Mouse (Mus musculus): ENCODE results near the gene Gm3336. TPM values are rescaled to one million over a fixed set of nuclear protein-coding genes. Genes with fewer than 3 reads are reported as not detected.
A peak's percentile ranks its signal among the peaks of the same experiment; 100 is the strongest.

The Gm3336 gene
- polyA plus RNA-seq, 1 experiment from 2014 or later, result 0.15 TPM

DNA sequence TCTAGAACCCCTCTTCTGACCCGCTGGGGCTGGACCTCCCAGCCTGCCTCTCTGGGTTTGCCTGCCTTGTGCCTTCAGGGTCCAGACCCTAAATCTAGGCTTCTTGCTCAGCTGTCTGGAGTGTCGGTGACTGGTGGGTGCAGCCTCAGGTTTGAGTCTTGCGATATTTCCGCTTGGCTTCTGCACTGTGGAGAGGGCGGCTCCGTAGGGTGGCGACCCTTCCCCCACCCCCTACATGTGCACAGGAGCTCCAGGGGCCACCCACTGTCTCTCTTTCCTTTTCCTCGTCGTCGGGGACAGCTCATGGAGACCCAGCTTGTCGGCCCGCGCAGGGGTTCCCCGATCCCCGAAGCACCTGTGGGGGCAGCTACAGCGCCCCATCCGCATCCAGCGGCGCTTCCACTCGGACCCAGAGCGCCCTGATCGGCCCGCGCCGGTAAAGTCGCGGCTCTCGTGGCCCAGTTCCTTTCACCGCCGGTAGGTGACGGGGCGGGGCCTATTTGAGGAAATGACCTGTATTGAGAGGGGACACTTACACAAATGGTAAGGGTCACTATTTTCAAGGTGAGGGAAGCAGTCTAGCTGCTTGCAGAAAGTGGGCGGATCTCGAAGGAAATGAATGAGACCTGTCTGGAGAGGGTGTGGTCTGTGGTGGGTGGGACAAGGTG lies 11.6 kb downstream of the Gm3336 start:
- Histone ChIP-seq H3K27me3 (replicated peaks; ENCODE audit: control insufficient read depth, insufficient read depth, low read length) (peaks cover 52% of the 10 kb centered on the region), H3K4me2 (peak overlapping the region; percentile 70), H3K4me1 (replicated peaks; ENCODE audit: control insufficient read depth, insufficient read depth, low read length) (peaks cover 6% of the 10 kb centered on the region), H3K9ac (ENCODE audit: low read depth, low read length) (0 out of 2 replicates have a peak overlapping the region, but pooled peaks have one; percentile 25), H3K27ac (ENCODE audit: low read depth, low read length) (no peak overlapping the region), H3K9me3 (ENCODE audit: control insufficient read depth, low read length) (no peaks in the 10 kb centered on the region), H3K4me3 (ENCODE audit: low read depth, low read length) (peak overlapping the region; percentile 35), H3K36me3 (ENCODE audit: control insufficient read depth, insufficient read depth, low read length) (no peaks in the 10 kb centered on the region)
- WGBS, result 3% methylated on average over 34 of the region's 34 CpGs
- DNase-seq (ENCODE audit: low spot score) (no peak), ATAC-seq (replicated peaks; ENCODE audit: low FRiP score) (no peak)

DNA sequence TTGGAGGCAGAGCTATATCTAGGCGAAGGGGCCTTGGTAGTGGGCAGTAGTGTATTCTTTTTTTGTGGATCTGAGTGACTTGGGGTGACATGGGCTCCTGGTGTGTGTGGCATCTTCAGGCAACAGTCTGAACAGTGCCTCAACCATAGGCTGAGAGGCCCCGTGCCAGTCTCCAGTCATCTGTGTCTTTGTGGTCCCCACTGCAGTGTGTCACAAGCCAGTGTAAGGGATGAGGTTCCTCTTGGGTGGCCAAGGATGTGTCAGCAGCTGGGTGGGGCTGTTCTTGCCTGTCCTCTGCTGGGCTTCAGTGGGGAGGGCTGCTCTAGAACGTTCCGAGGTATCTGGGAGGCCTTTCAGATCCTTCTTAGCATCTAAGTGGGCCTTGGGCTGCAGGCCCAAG lies 12.6 kb downstream of the Gm3336 start:
- Histone ChIP-seq H3K4me1 (replicated peaks; ENCODE audit: control insufficient read depth, insufficient read depth, low read length) (peaks cover 6% of the 10 kb centered on the region), H3K4me3 (ENCODE audit: low read depth, low read length) (no peak overlapping the region), H3K4me2 (no peak overlapping the region), H3K27me3 (replicated peaks; ENCODE audit: control insufficient read depth, insufficient read depth, low read length) (peaks cover 52% of the 10 kb centered on the region), H3K9me3 (ENCODE audit: control insufficient read depth, low read length) (no peaks in the 10 kb centered on the region), H3K9ac (ENCODE audit: low read depth, low read length) (no peak overlapping the region), H3K36me3 (ENCODE audit: control insufficient read depth, insufficient read depth, low read length) (no peaks in the 10 kb centered on the region), H3K27ac (ENCODE audit: low read depth, low read length) (no peak overlapping the region)
- 76% methylated on average over 4 of the region's 4 CpGs for WGBS
- ATAC-seq (replicated peaks; ENCODE audit: low FRiP score), result no peak
- DNase-seq (ENCODE audit: low spot score), result no peak

DNA sequence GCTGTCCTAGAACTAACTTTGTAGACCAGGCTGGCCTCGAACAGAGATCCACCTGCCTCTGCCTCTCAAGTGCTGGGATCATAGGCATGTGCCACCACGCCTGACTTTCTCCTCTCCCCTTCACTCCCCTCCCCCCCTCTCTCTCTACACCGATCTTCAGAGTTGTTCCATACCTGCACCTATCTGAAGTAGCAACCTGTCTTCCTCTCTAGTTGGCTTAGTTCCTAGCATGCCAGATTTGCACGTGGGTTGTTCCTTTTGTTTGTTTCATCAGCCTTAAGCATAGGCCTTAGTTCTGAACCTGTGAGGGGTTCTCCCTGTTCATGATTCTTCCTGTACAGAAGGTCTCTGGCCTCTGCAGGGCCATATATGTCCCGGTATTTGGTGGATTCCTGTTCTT lies 19.4 kb downstream of the Gm3336 start:
- Histone ChIP-seq H3K27ac (ENCODE audit: low read depth, low read length) (no peak overlapping the region), H3K4me2 (no peak overlapping the region), H3K27me3 (replicated peaks; ENCODE audit: control insufficient read depth, insufficient read depth, low read length) (peaks cover 34% of the 10 kb centered on the region), H3K9ac (ENCODE audit: low read depth, low read length) (no peak overlapping the region), H3K9me3 (ENCODE audit: control insufficient read depth, low read length) (no peaks in the 10 kb centered on the region), H3K4me3 (ENCODE audit: low read depth, low read length) (no peak overlapping the region), H3K4me1 (replicated peaks; ENCODE audit: control insufficient read depth, insufficient read depth, low read length) (peaks cover 4% of the 10 kb centered on the region; the same call in 1 of the 2 replicates), H3K36me3 (ENCODE audit: control insufficient read depth, insufficient read depth, low read length) (no peaks in the 10 kb centered on the region)
- DNase-seq (ENCODE audit: low spot score) (no peak), ATAC-seq (replicated peaks; ENCODE audit: low FRiP score) (no peak)
- WGBS, result 55% methylated on average over 5 of the region's 5 CpGs

DNA sequence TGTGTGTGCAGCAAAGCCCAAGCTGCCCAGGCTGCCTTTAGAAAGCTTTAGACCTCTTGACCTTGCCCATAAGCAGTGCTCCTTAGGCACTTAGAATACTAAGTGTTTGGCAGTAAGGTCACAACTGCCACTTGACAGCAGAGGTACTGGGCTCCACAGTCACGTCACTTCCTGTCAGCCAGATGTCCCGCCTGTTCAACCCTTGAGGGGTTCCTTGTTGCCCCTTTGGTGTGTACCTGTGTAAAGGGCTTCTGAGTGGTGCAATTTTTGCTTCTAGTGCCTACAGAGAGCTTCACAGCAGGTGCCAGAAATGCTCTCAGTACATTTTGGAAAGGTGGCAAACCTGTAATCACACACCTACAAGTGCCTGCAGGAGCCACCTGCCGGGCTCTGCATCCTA lies 19.9 kb downstream of the Gm3336 start:
- ATAC-seq (replicated peaks; ENCODE audit: low FRiP score) (no peak), DNase-seq (ENCODE audit: low spot score) (no peak)
- H3K4me2 ChIP-seq, result no peak overlapping the region
- H3K4me3 ChIP-seq (ENCODE audit: low read depth, low read length), result no peak overlapping the region
- H3K9ac ChIP-seq (ENCODE audit: low read depth, low read length), result no peak overlapping the region
- no peak overlapping the region for H3K27ac ChIP-seq (ENCODE audit: low read depth, low read length)
- peaks cover 8% of the 10 kb centered on the region for H3K4me1 ChIP-seq (replicated peaks; ENCODE audit: control insufficient read depth, insufficient read depth, low read length)
- WGBS, result 48% methylated on average over 3 of the region's 3 CpGs
- H3K27me3 ChIP-seq (replicated peaks; ENCODE audit: control insufficient read depth, insufficient read depth, low read length), result peaks cover 36% of the 10 kb centered on the region
- no peaks in the 10 kb centered on the region for H3K36me3 ChIP-seq (ENCODE audit: control insufficient read depth, insufficient read depth, low read length)
- H3K9me3 ChIP-seq (ENCODE audit: control insufficient read depth, low read length), result no peaks in the 10 kb centered on the region

DNA sequence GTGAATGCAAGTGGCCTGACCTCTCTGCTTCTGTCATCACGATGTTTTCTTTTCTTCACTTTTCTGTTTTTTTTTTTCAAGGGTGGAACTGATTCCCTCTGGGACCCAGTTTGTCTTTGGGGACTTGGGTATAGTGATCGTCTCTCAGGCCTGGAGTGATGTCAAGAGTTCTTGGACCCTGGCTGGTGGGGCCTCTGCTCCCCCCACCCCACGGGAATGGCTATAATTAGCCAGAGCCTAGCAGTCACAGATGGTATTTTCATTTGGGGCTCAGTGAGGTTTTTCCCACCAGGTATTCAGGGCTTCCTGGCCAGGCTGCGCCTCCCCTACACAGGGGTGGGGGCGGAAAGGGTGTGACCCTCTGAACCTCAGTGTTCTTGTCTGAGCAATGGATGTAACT lies 23.3 kb downstream of the Gm3336 start:
- ATAC-seq (replicated peaks; ENCODE audit: low FRiP score), result no peak
- H3K9ac ChIP-seq (ENCODE audit: low read depth, low read length), result no peak overlapping the region
- no peak overlapping the region for H3K4me3 ChIP-seq (ENCODE audit: low read depth, low read length)
- no peaks in the 10 kb centered on the region for H3K9me3 ChIP-seq (ENCODE audit: control insufficient read depth, low read length)
- H3K36me3 ChIP-seq (ENCODE audit: control insufficient read depth, insufficient read depth, low read length), result no peaks in the 10 kb centered on the region
- peaks cover 67% of the 10 kb centered on the region for H3K27me3 ChIP-seq (replicated peaks; ENCODE audit: control insufficient read depth, insufficient read depth, low read length)
- no peak overlapping the region for H3K27ac ChIP-seq (ENCODE audit: low read depth, low read length)
- H3K4me1 ChIP-seq (replicated peaks; ENCODE audit: control insufficient read depth, insufficient read depth, low read length), result peaks cover 12% of the 10 kb centered on the region
- no peak for DNase-seq (ENCODE audit: low spot score)
- WGBS, result 60% methylated on average over 5 of the region's 5 CpGs
- H3K4me2 ChIP-seq, result no peak overlapping the region

DNA sequence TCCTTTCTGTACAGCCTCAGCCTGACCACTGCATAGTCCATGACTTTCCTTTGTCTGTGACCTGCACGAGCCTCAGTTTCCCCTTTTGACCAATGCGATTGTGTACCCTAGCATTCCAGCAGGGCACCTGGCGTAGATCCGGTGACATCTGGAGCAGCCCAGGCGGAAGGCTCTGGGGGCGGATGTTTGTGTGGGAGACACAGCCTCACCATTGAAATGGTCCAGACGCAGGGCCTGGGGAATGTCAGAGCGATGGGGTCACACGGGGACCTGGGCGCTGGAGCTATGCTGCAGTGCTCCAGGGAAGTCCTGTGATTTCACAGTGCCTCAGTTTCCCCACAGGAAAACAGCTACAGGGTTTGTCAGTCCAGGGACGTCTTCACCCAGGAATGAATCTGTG lies 23.8 kb downstream of the Gm3336 start:
- Histone ChIP-seq H3K4me1 (replicated peaks; ENCODE audit: control insufficient read depth, insufficient read depth, low read length) (peaks cover 12% of the 10 kb centered on the region), H3K9me3 (ENCODE audit: control insufficient read depth, low read length) (no peaks in the 10 kb centered on the region), H3K27ac (ENCODE audit: low read depth, low read length) (no peak overlapping the region), H3K4me2 (no peak overlapping the region), H3K36me3 (ENCODE audit: control insufficient read depth, insufficient read depth, low read length) (no peaks in the 10 kb centered on the region), H3K27me3 (replicated peaks; ENCODE audit: control insufficient read depth, insufficient read depth, low read length) (peaks cover 72% of the 10 kb centered on the region), H3K9ac (ENCODE audit: low read depth, low read length) (no peak overlapping the region), H3K4me3 (ENCODE audit: low read depth, low read length) (no peak overlapping the region)
- no peak for ATAC-seq (replicated peaks; ENCODE audit: low FRiP score)
- WGBS, result 50% methylated on average over 11 of the region's 11 CpGs
- DNase-seq (ENCODE audit: low spot score), result no peak

DNA sequence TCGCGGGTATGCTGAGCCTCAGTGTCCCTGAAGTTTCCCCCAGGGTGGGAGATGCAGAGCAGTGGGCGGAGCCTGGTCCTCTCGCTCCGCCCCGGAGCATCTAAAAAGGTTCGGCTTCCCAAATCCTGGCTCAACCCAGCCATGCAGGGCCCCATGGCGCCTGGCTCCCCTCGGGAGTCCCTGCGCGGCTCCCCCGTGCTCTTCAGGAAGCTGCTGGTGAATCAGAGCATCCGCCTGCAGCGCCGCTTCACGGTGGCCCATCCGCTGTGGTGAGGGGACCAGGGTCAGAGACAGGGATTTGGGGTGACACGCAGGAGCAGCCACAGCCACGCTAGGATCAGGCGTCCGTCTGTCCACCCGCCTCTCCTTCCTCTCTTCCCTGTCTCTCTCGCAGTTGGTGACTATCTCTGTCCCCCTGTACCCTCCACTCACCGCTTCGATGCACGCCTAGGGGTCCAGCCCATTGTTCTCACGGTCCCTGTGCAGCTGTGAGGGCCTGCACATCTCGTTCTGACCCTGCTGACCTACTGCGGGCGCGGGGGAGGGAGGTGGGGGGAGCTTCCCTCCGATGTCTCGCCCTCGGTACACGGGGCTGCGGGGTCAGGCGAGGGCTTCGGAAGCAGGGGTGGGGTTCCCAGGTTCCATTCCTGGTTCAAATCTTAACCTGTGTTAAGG lies 24.8 kb downstream of the Gm3336 start:
- peaks cover 80% of the 10 kb centered on the region for H3K27me3 ChIP-seq (replicated peaks; ENCODE audit: control insufficient read depth, insufficient read depth, low read length)
- H3K4me1 ChIP-seq (replicated peaks; ENCODE audit: control insufficient read depth, insufficient read depth, low read length), result peaks cover 12% of the 10 kb centered on the region
- H3K36me3 ChIP-seq (ENCODE audit: control insufficient read depth, insufficient read depth, low read length), result no peaks in the 10 kb centered on the region
- no peak overlapping the region for H3K27ac ChIP-seq (ENCODE audit: low read depth, low read length)
- H3K9ac ChIP-seq (ENCODE audit: low read depth, low read length), result no peak overlapping the region
- DNase-seq (ENCODE audit: low spot score) (no peak), ATAC-seq (replicated peaks; ENCODE audit: low FRiP score) (peak; percentile 32; the same call in 1 of the 2 replicates)
- H3K9me3 ChIP-seq (ENCODE audit: control insufficient read depth, low read length), result no peaks in the 10 kb centered on the region
- peak overlapping the region; percentile 7; the same call in 1 of the 2 replicates for H3K4me3 ChIP-seq (ENCODE audit: low read depth, low read length)
- H3K4me2 ChIP-seq, result peak overlapping the region; percentile 37
- WGBS, result 5% methylated on average over 38 of the region's 38 CpGs

DNA sequence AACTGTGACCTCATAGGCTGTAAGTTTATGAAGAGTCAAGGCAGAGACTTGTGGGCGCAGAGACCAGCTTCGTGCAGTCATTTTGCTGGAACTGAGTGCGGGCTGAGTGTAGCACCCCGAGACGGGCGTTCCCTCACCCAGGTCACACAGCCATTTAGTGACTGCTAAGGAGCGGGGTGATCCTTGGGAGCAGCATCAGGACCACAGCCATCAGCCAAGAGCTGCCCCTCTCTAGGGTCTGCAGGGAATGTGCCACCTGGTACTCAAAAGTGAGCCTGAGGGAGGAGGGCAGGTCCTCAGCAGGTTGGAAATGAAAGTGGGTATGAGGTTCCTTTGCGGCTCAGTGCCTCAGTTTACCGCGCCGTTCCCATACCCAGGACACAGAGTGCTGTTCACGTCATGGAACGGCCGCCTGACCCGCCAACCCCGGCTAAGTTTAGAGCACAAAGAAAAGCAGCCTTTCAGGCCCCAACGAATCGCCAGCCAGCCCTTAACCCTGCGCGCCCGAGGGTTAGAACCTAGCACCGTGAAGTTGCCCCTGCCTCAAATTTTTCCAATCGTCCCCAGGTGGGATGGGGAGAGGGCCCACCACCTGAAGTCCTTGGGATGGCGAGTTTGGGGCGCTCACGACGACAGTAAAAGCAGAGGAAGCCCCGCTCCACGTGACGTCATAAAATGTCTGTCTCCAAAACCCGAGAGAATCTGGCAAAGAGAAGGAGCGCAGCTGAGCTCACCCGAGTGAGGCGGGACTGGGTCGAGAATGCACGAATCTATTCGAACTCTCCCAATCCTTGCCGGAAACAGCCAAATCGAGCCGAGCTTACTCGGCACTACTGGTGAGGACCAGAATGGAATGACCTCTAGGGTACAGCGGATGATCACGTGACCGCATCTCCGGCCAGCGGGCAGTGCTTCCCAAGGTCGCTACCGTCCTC lies 25.6 kb downstream of the Gm3336 start:
- 7% methylated on average over 48 of the region's 48 CpGs for WGBS
- ATAC-seq (replicated peaks; ENCODE audit: low FRiP score), result 0 out of 2 replicates have a peak, but pooled peaks have one; percentile 12
- no peaks in the 10 kb centered on the region for H3K36me3 ChIP-seq (ENCODE audit: control insufficient read depth, insufficient read depth, low read length)
- peaks cover 85% of the 10 kb centered on the region for H3K27me3 ChIP-seq (replicated peaks; ENCODE audit: control insufficient read depth, insufficient read depth, low read length)
- no peak overlapping the region for H3K9ac ChIP-seq (ENCODE audit: low read depth, low read length)
- H3K9me3 ChIP-seq (ENCODE audit: control insufficient read depth, low read length), result no peaks in the 10 kb centered on the region
- H3K4me1 ChIP-seq (replicated peaks; ENCODE audit: control insufficient read depth, insufficient read depth, low read length), result peaks cover 12% of the 10 kb centered on the region
- no peak for DNase-seq (ENCODE audit: low spot score)
- H3K4me2 ChIP-seq, result peak overlapping the region; percentile 61
- H3K27ac ChIP-seq (ENCODE audit: low read depth, low read length), result no peak overlapping the region
- peak overlapping the region; percentile 24 for H3K4me3 ChIP-seq (ENCODE audit: low read depth, low read length)

All from liver, embryonic 11.5 days (tissue).